Mouse (Mus musculus) lung, embryonic 15.5 days (tissue): ENCODE measurements around the gene Cebpe. TPM values are rescaled to one million over a fixed set of nuclear protein-coding genes. Genes with fewer than 3 reads are reported as not detected.

Source experiments
- ATAC-seq: fragments of 200-750 bp; cut with Nextera tagmentation; 2 replicates; pipeline ENCODE4 v1.8.0; 2017; ENCODE audit warnings: moderate number of reproducible peaks, borderline replicate concordance; ENCODE audit not compliant: low FRiP score, low TSS enrichment; ENCODE audit errors: extremely low read depth
- H3K27ac ChIP-seq: fragments of 300-500 bp; sonication (generic); 2 replicates; pipeline ENCODE4 v1.5.1; 2015; ENCODE audit warnings: moderate library complexity, mild to moderate bottlenecking, inconsistent platforms
- H3K27me3 ChIP-seq: fragments of 300-500 bp; sonication (generic); 2 replicates; pipeline ENCODE4 v1.6.1; 2015; ENCODE audit warnings: inconsistent platforms
- H3K36me3 ChIP-seq: fragments of 300-500 bp; sonication (generic); 2 replicates; pipeline ENCODE4 v1.6.1; 2015; ENCODE audit warnings: inconsistent platforms
- H3K4me1 ChIP-seq: fragments of 300-500 bp; sonication (generic); 2 replicates; pipeline ENCODE4 v1.6.1; 2015; ENCODE audit warnings: inconsistent platforms
- H3K4me2 ChIP-seq: fragments of 300-500 bp; sonication (generic); 2 replicates; pipeline ENCODE4 v1.6.1; 2015; ENCODE audit warnings: inconsistent platforms, mild to moderate bottlenecking, moderate library complexity
- H3K4me3 ChIP-seq: fragments of 300-500 bp; sonication (generic); 2 replicates; pipeline ENCODE4 v1.5.1; 2015; ENCODE audit warnings: mild to moderate bottlenecking, inconsistent platforms
- H3K9ac ChIP-seq: fragments of 300-500 bp; sonication (generic); 2 replicates; pipeline ENCODE4 v1.6.1; 2015; ENCODE audit warnings: inconsistent platforms
- H3K9me3 ChIP-seq: fragments of 300-500 bp; sonication (generic); 2 replicates; pipeline ENCODE4 v1.6.1; 2016; ENCODE audit warnings: inconsistent platforms
- WGBS: fragments of 180-500 bp; shearing (Covaris S2); methylation state at CpG from one replicate; pipeline ENCODE4 v1.1.7; 2015; 5-methylcytosine and 5-hydroxymethylcytosine counted together
- polyA plus RNA-seq: library from polyadenylated mRNA; unstranded; fragments of >200 nt; fragmentation: Nextera tagmentation; extraction: Ambion mirVana; gene quantifications from 2 replicates; pipeline ENCODE4 v1.2.1, GENCODE M21; 2015

Gene Cebpe
- polyA plus RNA-seq, 1 experiment from 2014 or later: not detected

GRCm38 (mm10) chr14:54737634-54738033, 25.7 kb upstream of the Cebpe start:
- ATAC-seq: no peak
- WGBS: 87% methylated on average over 10 of the region's 10 CpGs
- no peak overlapping the region for H3K27ac ChIP-seq

GRCm38 (mm10) chr14:54736555-54737552, 24.9 kb upstream of the Cebpe start:
- ATAC-seq: no peak
- Histone ChIP-seq H3K27ac (no peak overlapping the region), H3K4me2 (no peak overlapping the region), H3K9ac (no peak overlapping the region), H3K36me3 (no peaks in the 10 kb centered on the region), H3K27me3 (no peaks in the 10 kb centered on the region), H3K4me3 (no peak overlapping the region), H3K4me1 (no peaks in the 10 kb centered on the region), H3K9me3 (no peaks in the 10 kb centered on the region)
- 67% methylated on average over 14 of the region's 14 CpGs for WGBS

More at GRCm38 (mm10) chr14:54737634-54738033, 25.7 kb upstream of the Cebpe start:
- H3K4me1 ChIP-seq: no peaks in the 10 kb centered on the region
- no peaks in the 10 kb centered on the region for H3K36me3 ChIP-seq
- H3K27me3 ChIP-seq: no peaks in the 10 kb centered on the region
- no peak overlapping the region for H3K4me3 ChIP-seq
- no peak overlapping the region for H3K4me2 ChIP-seq
- no peak overlapping the region for H3K9ac ChIP-seq
- no peaks in the 10 kb centered on the region for H3K9me3 ChIP-seq

GRCm38 (mm10) chr14:54735221-54735620, 23.2 kb upstream of the Cebpe start:
- Histone ChIP-seq H3K27ac (no peak overlapping the region), H3K4me2 (no peak overlapping the region), H3K4me3 (no peak overlapping the region), H3K9me3 (no peaks in the 10 kb centered on the region), H3K4me1 (no peaks in the 10 kb centered on the region), H3K27me3 (no peaks in the 10 kb centered on the region), H3K9ac (no peak overlapping the region), H3K36me3 (no peaks in the 10 kb centered on the region)
- ATAC-seq: no peak
- 56% methylated on average over 4 of the region's 4 CpGs for WGBS

- no peaks in the 10 kb centered on the region for H3K36me3 ChIP-seq
- H3K4me1 ChIP-seq: no peaks in the 10 kb centered on the region
- H3K27me3 ChIP-seq: no peaks in the 10 kb centered on the region
- ATAC-seq: no peak
- no peak overlapping the region for H3K4me2 ChIP-seq
- 60% methylated on average over 4 of the region's 4 CpGs for WGBS
- no peak overlapping the region for H3K4me3 ChIP-seq
- H3K27ac ChIP-seq: no peak overlapping the region
- H3K9me3 ChIP-seq: no peaks in the 10 kb centered on the region
- no peak overlapping the region for H3K9ac ChIP-seq
These were observed 22.0 kb upstream of the Cebpe start for GRCm38 (mm10) chr14:54734004-54734403.

GRCm38 (mm10) chr14:54732206-54732605, 20.2 kb upstream of the Cebpe start:
- Histone ChIP-seq H3K27me3 (no peaks in the 10 kb centered on the region), H3K27ac (no peak overlapping the region), H3K4me3 (no peak overlapping the region), H3K9me3 (no peaks in the 10 kb centered on the region), H3K9ac (no peak overlapping the region), H3K36me3 (no peaks in the 10 kb centered on the region), H3K4me1 (no peaks in the 10 kb centered on the region), H3K4me2 (no peak overlapping the region)
- WGBS: 80% methylated on average over 8 of the region's 8 CpGs
- ATAC-seq: no peak

GRCm38 (mm10) chr14:54730305-54730704, 18.3 kb upstream of the Cebpe start:
- 70% methylated on average over 6 of the region's 6 CpGs for WGBS
- Histone ChIP-seq H3K4me2 (no peak overlapping the region), H3K4me1 (no peaks in the 10 kb centered on the region), H3K27ac (no peak overlapping the region), H3K4me3 (no peak overlapping the region), H3K9ac (no peak overlapping the region), H3K9me3 (no peaks in the 10 kb centered on the region), H3K36me3 (no peaks in the 10 kb centered on the region), H3K27me3 (no peaks in the 10 kb centered on the region)
- ATAC-seq: no peak

- H3K36me3 ChIP-seq: no peaks in the 10 kb centered on the region
- no peak overlapping the region for H3K4me2 ChIP-seq
- no peaks in the 10 kb centered on the region for H3K27me3 ChIP-seq
- H3K4me3 ChIP-seq: no peak overlapping the region
- no peak overlapping the region for H3K27ac ChIP-seq
- H3K4me1 ChIP-seq: no peaks in the 10 kb centered on the region
- ATAC-seq: no peak
- H3K9me3 ChIP-seq: no peaks in the 10 kb centered on the region
- no peak overlapping the region for H3K9ac ChIP-seq
- WGBS: 68% methylated on average over 13 of the region's 13 CpGs
These were observed 17.1 kb upstream of the Cebpe start for GRCm38 (mm10) chr14:54728823-54729653.

- 71% methylated on average over 5 of the region's 5 CpGs for WGBS
- no peaks in the 10 kb centered on the region for H3K4me1 ChIP-seq
- no peaks in the 10 kb centered on the region for H3K9me3 ChIP-seq
- no peaks in the 10 kb centered on the region for H3K36me3 ChIP-seq
- H3K4me2 ChIP-seq: no peak overlapping the region
- no peak overlapping the region for H3K9ac ChIP-seq
- H3K27ac ChIP-seq: no peak overlapping the region
- no peak overlapping the region for H3K4me3 ChIP-seq
- H3K27me3 ChIP-seq: no peaks in the 10 kb centered on the region
- ATAC-seq: no peak
These were observed 15.6 kb upstream of the Cebpe start for GRCm38 (mm10) chr14:54727565-54727964.

GRCm38 (mm10) chr14:54724049-54724448, 12.1 kb upstream of the Cebpe start:
- Histone ChIP-seq H3K36me3 (no peaks in the 10 kb centered on the region), H3K27me3 (no peaks in the 10 kb centered on the region), H3K9ac (no peak overlapping the region), H3K4me2 (no peak overlapping the region), H3K4me3 (no peak overlapping the region), H3K27ac (no peak overlapping the region), H3K9me3 (no peaks in the 10 kb centered on the region), H3K4me1 (no peaks in the 10 kb centered on the region)
- WGBS: 64% methylated on average over 6 of the region's 6 CpGs
- ATAC-seq: no peak

- no peak overlapping the region for H3K4me3 ChIP-seq
- ATAC-seq: no peak
- H3K4me1 ChIP-seq: no peaks in the 10 kb centered on the region
- no peaks in the 10 kb centered on the region for H3K36me3 ChIP-seq
- 73% methylated on average over 10 of the region's 10 CpGs for WGBS
- H3K4me2 ChIP-seq: no peak overlapping the region
- H3K9ac ChIP-seq: no peak overlapping the region
- no peaks in the 10 kb centered on the region for H3K9me3 ChIP-seq
- no peak overlapping the region for H3K27ac ChIP-seq
- H3K27me3 ChIP-seq: no peaks in the 10 kb centered on the region
These were observed 9.7 kb upstream of the Cebpe start for GRCm38 (mm10) chr14:54721711-54722110.

- Histone ChIP-seq H3K4me3 (no peak overlapping the region), H3K27me3 (no peaks in the 10 kb centered on the region), H3K36me3 (no peaks in the 10 kb centered on the region), H3K4me2 (no peak overlapping the region), H3K9me3 (no peaks in the 10 kb centered on the region), H3K27ac (no peak overlapping the region), H3K9ac (no peak overlapping the region), H3K4me1 (no peaks in the 10 kb centered on the region)
- WGBS: 83% methylated on average over 7 of the region's 7 CpGs
- ATAC-seq: no peak
These were observed 8.8 kb upstream of the Cebpe start for GRCm38 (mm10) chr14:54720654-54721350.
